Mouse (Mus musculus): ENCODE results near the gene Plk5.

Plk5 gene

DNA sequence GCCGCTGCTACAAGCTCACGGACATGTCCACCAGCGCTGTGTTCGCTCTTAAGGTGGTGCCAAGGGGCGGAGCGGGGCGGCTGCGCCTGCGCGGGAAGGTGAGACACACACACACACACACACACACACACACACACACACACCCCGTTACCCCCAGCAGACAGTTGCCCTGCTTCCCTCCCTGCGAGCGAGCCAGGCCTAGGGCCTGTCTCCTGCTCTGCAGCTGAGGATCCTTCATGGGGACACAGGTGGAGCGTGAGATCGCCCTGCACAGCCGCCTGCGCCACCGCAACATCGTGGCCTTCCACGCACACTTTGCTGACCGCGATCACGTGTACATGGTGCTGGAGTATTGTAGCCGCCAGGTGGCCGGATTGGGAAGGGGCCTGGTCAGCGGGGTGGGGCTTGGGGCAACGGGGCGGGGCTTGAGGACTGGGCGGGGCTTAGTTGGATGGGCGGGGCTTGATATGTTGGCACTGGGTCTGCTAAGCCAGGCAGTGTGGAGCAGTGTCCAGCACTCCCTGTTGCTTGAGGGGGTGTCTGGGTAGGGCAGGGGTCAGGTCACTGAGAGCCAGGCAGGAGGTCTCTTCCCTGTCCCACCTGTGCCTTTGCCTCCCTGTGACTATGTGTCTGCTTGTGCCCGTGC, 1.9 kb downstream of the Plk5 start:
- peak; percentile 54 to 80 for DNase-seq

DNA sequence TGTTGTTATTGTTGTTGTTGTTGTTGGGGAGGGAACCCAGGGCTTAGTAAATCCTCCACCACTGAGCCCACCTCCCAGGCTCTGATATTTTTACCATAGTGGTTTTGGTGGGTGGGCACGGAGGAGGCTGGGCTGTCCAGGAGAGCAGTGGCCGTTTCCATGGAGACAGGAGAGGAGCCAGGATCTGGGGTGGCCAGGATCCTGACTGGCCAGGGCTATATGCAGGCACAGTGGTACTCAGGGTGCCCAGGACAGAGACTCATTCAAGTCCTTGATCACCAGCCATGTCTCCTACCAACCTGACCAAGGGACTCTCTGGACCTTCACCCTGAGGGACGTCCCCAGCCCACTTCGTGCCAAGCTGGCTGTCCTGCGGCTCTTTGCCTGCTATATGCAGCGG, 7.5 kb downstream of the Plk5 start:
- DNase-seq: no peak

GRCm38 (mm10) chr10:80365736-80366135, 9.5 kb downstream of the Plk5 start:
- no peak for DNase-seq

GRCm38 (mm10) chr10:80367954-80368353, 11.7 kb downstream of the Plk5 start:
- DNase-seq: no peak

- DNase-seq: no peak
Observed at GRCm38 (mm10) chr10:80368392-80368791, 12.1 kb downstream of the Plk5 start.

GRCm38 (mm10) chr10:80369995-80370747, 13.9 kb downstream of the Plk5 start:
- peak in 1 of 2 experiments; percentile 63 for DNase-seq

DNA sequence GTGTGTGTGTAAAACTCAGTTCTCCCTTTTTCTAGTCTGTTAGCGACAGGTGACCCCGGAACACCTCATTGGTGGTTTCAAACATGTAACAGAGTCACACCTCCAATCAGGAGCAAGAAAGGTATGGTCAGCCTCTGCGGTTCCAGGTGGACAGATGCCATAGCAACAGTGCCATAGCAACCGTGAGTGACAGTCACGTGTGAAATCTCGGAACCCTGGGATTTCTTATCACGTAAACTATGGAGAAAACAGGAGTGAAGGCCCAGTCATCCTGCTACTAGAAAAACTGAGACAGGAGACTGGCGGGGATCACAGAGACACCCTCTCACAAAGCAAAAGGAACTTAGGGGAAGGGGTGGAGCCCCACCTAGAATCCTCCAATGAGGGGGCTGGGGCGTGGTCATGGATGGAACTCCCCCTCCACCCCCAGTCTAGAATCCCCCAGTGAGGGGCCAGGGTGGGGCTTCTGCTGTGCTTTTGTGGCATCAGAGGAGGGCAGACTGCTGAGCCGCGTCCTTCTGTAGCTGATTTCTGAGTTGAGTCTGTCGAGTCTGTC, 15.2 kb downstream of the Plk5 start:
- peak; percentile 61 to 69 for DNase-seq

DNA sequence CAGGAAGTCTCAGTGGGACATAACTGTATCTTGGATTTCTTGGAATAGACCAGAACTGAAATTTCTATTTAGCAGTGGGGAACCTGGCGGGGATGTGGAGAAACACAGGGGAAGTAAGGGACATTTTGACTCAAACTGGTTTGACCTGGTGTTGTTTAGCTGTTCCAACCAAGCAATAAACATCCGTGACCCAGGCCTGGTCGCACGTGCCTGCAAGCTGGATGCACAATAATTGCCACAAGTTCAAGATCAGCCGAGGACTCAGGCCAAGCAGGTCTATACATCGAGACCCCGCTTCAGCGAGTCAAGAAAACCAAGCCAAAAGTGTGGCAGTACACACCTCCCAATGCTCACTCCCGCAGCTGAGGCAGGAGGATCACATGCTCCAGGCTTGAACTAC, 15.7 kb downstream of the Plk5 start:
- no peak for DNase-seq

DNA sequence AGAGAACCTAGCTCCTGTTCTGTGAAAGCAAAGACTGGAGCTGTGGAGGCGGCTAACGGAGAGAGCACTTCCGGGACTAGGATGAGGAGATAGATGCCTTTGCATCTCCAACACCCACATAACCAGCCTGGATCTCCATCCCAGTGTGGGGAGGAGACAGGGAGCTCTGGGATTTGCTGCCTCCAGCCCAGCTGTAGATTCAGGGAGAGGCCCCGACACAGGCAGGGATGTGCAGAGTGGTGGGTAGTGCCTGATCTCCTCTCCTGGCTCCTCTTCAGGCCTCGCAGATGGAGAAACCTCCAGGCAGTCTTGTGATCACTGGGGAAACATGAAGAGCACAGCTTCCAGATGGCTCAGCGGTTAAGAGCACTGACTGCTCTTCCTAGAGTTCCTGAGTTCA, 16.4 kb downstream of the Plk5 start:
- no peak for DNase-seq

DNA sequence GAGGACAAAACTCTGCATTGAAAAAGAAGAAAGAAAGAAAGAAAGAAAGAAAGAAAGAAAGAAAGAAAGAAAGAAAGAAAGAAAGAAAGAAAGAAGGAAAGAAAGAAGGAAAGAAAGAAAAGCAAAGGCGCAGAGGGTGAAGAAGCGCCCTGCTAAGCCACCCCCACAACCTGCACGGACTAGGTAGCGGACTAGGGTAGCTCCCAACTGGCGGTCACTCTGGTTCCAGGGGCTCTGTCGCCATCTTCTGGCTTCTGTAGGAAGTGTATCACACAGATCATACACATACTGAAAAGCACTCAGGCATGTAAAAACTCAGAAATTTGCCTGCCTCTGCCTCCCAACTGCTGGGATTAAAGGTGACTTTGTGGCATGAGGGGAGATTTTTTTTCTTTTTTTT, 17.8 kb downstream of the Plk5 start:
- peak; percentile 88 to 90 for DNase-seq

DNA sequence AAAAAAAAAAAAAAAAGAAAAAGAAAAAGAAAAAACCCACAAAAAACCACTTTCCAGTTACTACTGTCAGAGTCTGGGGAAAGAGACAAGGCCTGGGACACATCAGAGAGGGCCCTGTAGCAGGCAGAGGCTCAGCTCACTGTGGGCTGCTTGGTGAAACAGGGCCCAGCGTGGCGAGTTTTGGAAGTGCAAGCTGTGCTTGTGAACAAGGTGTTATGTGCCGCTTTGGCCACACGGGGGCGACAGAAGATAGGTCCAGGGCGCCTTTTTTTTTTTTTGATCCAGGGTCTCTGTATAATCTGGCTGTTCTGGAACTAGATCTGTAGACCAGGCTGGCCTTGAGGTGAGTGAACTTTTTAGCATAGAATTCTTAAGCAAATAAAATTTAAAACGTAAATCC, 19.9 kb downstream of the Plk5 start:
- DNase-seq: peak; percentile 92 to 97

- DNase-seq: peak in 1 of 2 experiments; percentile 71
Observed at GRCm38 (mm10) chr10:80377716-80378115, 21.5 kb downstream of the Plk5 start.

DNA sequence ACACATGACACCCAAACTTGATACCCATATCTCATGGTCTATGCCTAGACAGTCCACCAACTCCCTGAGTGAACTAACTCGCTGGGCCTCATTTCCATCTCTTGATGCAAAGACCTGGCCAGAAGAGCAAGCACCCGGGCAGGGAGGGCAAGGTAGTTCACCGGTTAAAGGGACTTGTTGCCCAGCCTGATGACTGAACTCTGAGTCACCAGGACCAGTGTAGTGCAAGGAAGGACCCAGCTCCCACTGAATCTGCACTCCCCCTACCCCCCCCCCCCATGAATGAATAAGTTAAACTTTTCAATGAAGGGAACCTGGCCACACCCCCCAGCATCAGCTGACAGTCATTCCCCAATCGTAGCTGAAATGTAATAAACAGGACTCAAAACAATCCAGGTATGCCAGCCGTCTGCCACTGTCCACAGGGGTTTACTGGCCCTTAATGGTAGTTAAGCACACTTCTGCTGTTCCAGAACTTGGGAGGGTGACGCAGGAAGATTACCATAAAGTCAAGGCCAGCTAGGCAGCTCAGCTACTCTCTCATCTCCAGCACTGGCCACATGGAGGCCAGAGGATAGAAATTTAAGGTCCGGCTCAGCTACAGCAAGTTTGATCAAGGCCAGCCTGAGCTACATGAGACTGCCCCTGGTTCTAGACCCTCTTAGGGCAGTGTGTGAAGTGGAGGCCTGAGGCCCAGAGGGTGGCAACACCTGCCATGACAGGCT, 26.5 kb downstream of the Plk5 start:
- no peak for DNase-seq

GRCm38 (mm10) chr10:80383431-80383830, 27.2 kb downstream of the Plk5 start:
- peak in 1 of 2 experiments; percentile 57 for DNase-seq

GRCm38 (mm10) chr10:80384115-80384639, 27.9 kb downstream of the Plk5 start:
- no peak for DNase-seq

- no peak for DNase-seq
Observed at GRCm38 (mm10) chr10:80384709-80385108, 28.4 kb downstream of the Plk5 start.

DNA sequence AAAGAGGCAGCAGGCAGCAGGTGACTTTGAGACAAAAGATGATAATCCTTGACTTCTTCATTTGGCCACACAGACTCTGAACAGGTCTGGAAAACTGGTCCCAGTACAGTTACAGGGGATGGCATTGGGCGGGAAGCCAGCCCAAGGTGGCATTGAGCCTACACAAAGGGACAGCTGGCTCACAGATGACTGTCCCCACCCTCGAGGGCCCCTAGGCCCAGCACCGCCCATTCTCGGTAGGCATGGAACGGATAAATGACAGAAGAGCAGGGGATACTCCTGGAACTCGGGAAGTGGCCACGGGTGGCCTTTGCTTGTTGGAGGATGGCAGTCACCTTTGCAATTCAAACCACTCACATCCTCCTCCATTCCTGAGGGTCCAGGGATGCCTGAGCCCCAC, 29.1 kb downstream of the Plk5 start:
- DNase-seq: no peak

GRCm38 (mm10) chr10:80385811-80386734, 29.8 kb downstream of the Plk5 start:
- peak in 1 of 2 experiments; percentile 36 for DNase-seq

DNA sequence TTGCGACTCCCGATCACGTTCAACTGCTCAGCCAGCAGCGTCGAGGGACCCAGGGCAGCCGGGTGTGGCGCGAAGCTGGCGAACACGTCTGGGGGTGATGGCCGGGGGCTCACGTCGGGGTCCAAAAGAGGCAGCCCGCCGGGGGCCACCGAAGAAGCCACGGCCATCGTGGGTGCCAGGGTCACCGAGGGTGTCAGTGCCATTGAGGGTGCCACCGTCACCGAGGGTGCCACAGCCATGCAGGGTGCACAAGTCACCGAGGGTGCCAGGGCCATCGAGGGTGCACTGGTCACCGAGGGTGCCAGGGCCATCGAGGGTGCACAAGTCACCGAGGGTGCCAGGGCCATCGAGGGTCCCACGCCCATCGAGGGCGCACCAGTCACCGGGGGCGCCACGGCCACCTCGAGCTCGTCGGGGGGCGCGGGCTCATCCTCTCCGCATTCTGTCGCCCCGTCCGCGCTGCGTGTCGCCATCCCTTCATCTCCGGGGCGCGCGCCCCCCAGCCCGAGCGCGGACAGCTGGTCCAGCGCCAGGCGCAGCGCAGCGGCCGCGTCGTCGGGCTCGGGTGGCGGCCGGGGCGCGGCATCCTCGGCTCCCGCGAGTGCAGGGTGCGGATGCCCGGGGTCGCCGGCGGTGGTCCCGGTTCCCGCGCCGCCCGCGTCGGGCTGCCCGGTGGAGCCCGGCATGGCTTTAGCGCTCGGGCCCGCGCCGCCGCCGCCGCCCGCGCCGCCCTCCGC, 30.6 kb downstream of the Plk5 start:
- DNase-seq: peak in 1 of 2 experiments; percentile 42

- peak; percentile 90 to 96 for DNase-seq
Observed at GRCm38 (mm10) chr10:80387522-80387959, 31.3 kb downstream of the Plk5 start, which contains the start of gene Mex3d. Mex3d (minus strand) TSS chr10:80387659.

- no peak for DNase-seq
Observed at GRCm38 (mm10) chr10:80388731-80389130, 32.5 kb downstream of the Plk5 start.
